Mouse (Mus musculus) kidney, postnatal 36 days (tissue): ENCODE data around the gene Igfbp5.

ENCODE experiments used
- DNase-seq, 2 experiments: peaks; one replicate each; pipeline ENCODE4 v3.0.0; 2021 to 2022; ENCODE audit warnings: mixed read lengths in 2 of 2

Igfbp5 gene

GRCm38 (mm10) chr1:72839356-72839755 lies 35.3 kb downstream of the Igfbp5 start:
- DNase-seq = no peak

GRCm38 (mm10) chr1:72833563-72833962 lies 41.1 kb downstream of the Igfbp5 start:
- no peak for DNase-seq

GRCm38 (mm10) chr1:72832715-72833153 lies 42.0 kb downstream of the Igfbp5 start:
- peak; percentile 59 to 62 for DNase-seq

DNA sequence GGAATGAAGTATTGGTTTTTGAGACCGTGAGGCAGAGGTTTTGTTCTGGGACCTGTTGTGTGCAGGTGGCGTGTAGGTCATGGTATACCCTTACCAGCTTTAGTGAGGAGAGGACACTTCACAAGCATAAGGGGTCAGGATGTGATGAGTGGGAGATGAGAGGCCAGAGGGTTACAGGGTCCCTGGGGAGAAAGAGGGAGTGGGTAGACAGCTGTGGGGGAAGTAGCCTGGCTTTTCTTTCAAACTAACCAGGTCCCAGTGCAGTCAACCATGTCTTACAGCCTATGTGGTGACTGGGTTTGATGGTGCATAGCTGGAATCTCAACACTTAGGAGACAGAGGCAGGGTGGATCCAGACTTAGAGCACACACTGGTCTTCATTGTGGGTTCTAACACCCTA lies 44.2 kb downstream of the Igfbp5 start:
- no peak for DNase-seq

DNA sequence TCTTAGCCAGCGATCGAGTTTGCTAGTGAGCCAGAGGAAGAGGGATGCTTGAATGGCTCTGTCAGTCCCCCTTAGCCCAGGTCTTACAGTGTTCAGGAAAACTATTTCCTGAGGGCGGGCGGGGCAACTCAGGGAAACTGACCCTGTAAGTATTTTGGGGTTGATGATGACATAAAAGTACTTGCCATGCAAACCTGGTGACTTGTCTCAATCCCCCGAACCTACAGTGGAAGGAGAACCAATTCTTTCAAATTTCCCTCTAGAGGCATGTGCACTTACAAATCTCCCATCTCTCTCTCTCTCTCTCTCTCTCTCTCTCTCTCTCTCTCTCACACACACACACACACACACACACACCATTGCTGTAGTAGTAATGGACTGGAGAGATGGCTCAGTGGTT lies 45.8 kb downstream of the Igfbp5 start:
- DNase-seq = no peak

- DNase-seq = no peak
Measured at GRCm38 (mm10) chr1:72827411-72828315, 47.0 kb downstream of the Igfbp5 start.

DNA sequence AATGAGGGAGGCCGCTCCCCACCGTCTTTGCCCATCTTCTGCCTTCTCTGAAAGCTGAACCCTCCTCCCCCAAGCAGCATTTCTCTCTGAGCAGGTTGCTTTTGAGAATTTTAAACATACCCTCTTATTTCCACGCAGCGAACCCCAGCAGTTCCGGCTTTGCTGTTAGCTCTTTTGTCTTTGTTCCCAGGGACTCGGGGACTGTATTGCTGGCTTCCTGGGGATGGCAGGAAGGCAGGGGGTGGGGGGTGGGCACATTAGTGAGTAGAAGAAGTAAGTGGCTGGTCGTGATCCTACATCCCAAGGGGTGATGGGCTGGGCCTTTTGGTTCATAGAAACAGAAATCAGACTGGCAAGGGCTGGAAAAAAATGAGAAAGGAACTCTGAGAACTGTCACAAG lies 47.8 kb downstream of the Igfbp5 start:
- no peak for DNase-seq

DNA sequence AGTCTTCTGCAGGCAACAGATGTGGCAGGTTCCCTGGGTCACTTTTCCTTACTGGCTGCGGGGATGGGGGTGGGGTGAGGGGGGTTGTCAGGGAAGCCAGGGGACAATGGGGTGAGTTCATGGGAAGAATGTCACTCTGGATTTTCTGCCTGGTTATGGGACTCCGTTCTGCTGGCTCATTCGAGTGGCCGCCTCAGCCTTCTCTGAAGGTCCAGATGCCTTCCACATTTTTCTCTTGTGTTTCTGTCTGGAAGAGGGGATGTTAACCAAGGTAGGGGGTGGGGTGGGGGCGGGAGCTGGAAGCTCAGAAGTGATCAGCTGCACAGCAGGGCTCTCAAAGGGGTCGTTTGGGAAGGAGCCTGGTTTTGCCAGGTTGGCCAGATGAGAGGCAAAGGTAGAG lies 48.2 kb downstream of the Igfbp5 start:
- no peak for DNase-seq

DNA sequence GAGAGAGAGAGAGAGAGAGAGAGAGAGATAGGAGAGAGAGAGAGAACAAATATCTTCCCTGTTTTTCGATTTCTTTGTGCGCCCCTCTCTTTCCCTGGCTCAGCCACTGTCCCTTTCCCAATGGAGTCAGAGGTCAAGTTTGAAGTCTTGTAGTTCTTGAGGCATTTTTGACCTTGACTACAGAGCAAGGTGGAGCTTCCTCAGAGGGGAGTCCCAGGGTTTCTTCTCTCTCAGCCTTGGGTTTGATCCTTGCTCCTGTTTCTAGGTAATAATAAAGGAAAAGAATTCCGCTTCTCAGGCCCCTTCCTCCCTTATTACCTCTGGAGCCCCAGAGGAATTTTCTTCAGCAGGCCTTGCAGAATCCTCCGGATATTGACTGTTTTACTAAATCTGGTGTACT lies 48.8 kb downstream of the Igfbp5 start:
- DNase-seq = no peak

- DNase-seq = peak in 1 of 2 experiments; percentile 18
Measured at GRCm38 (mm10) chr1:72825286-72825685, 49.4 kb downstream of the Igfbp5 start.

DNA sequence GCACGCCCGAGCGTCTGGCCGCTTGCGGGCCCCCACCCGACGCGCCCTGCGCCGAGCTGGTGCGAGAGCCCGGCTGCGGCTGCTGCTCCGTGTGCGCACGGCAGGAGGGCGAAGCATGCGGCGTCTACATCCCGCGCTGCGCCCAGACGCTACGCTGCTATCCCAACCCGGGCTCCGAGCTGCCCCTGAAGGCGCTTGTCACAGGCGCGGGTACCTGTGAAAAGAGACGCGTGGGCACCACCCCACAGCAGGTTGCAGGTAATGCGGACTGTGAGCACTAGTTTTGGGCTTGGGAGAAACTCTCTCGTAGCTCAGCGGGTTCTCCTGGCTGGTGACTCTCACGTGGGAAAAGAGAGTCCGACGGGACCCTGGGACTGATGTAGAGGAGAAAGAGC lies 50.0 kb downstream of the Igfbp5 start:
- no peak for DNase-seq

GRCm38 (mm10) chr1:72823751-72824706 lies 50.7 kb downstream of the Igfbp5 start, which contains the start of gene Igfbp2:
TSS of gene Igfbp2 (plus strand) at chr1:72824503.
- DNase-seq = peak; percentile 36 to 58

GRCm38 (mm10) chr1:72822893-72823292 lies 51.8 kb downstream of the Igfbp5 start:
- no peak for DNase-seq

GRCm38 (mm10) chr1:72819995-72820394 lies 54.7 kb downstream of the Igfbp5 start:
- DNase-seq = no peak

DNA sequence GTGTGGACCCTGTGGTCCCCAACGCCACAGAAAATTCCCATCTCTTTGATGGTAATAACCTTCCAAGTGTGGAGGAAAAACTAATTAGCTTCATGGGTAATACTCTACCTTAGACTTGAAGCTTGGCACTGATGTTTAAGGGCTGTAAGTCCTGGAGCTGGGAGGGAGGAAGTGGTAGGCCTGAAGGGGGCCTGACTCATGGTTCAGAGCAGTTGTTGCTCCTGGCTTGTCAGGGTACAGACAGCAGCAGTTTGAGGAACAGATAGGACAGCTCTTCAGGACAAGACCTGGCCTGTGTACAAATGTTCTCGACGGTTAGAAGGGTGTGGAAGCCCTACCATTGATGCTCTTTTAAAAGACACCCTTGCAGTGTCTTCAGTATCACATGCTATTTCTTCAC lies 59.1 kb downstream of the Igfbp5 start:
- no peak for DNase-seq

GRCm38 (mm10) chr1:72815184-72815583 lies 59.5 kb downstream of the Igfbp5 start:
- DNase-seq = no peak

- DNase-seq = no peak
Measured at GRCm38 (mm10) chr1:72813639-72814403, 60.9 kb downstream of the Igfbp5 start.

DNA sequence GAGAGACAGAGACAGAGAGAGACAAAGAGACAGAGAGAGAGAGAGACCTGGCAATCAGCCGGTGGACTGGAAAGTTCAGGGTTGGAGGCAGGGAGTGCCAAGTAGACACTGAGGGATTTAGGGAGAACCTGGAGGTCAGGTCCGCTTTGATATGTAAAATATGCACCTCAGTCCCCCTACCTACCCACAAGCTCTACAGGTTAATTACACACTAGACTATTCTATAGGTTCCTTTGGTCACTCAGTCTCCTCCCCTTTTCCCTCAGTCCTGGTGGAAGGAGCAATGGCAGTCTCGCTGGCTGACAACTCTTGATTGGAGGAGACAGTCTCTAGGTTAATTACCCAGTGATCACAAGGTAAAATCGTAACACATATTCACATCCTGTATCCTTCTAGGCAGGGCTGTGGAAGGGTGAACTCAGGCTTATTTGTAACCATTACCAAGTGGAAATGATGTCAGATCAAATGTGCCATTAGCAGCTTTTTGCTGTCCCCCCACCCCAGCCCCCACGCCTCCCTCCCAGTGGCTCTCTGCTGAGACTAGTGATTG lies 61.5 kb downstream of the Igfbp5 start:
- DNase-seq = no peak

DNA sequence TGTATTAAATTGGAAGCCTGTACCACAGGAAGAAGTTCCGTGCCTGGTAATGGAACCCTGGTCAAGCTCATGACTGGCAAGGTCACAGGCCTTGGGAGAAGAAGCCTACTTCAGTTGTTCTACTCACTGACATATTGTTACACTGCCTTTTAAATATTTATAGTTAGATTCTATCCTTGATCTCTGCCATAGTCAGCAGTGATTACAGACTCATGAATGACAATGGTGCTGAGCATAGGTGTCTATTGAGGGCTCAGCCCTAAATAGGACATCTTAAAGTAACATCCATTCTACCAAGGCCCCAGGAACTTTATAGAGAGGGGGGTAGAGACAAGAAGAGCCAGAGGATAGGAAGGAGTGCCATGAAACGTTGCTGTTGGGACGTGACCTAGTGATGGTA lies 63.6 kb downstream of the Igfbp5 start:
- no peak for DNase-seq

DNA sequence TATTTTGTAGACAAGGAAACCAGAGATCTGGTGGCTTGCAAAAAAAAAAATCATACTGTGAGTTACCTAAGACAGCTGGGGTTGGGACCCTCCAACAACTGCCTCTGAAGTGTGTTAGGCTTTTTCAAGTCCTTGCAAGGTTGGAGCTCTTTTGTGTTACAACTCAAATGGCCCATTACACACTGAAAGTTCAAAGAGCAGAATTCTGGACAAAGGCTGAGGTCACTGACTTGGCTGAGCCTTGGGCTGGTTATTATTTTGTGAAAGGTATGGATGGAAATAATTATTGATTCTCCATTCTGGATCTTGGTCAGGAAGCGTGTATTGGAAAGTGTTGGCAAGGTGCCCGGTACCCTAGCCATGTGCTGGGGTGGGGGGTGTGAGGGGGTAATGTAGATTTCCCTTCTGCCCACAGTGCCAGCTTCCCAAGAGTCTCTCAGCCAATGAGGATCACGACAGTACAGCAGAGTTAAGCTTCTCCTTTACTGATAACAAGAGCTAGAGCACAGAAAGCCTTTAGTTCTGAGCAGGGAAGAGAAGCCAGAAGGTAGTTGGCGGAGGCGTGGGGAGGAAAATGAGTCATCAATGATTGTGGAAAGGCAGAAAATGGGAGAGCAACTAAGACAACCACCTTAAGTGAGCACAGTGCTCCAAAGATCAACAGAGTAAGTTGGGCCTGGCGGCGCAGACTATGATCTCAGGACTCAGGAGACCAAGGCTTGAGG lies 64.6 kb downstream of the Igfbp5 start:
- no peak for DNase-seq

DNA sequence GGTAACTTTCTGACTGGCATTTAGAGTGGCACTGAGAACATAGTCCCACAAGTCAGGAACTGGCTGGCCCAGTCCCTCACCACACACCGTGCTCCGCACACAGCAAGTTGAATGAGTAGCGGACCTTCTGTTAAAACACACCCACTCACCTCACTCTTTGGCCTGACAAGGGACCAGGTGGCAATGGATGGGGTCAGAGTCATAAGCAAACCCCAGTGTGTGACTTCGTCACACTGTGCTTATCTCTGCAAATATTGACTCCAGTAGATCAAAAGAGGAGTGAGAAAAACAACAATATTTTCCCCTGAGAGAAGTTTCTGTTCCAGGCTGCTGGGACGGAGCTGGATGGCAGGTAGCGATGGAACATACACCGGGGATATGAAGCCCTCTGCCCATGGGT lies 65.4 kb downstream of the Igfbp5 start:
- DNase-seq = no peak
